Mouse (Mus musculus) forebrain, embryonic 16.5 days (tissue): ENCODE data around the gene Inka1. TPM values are rescaled to one million over a fixed set of nuclear protein-coding genes. Genes with fewer than 3 reads are reported as not detected.

Experiments
- polyA plus RNA-seq: library from polyadenylated mRNA; unstranded; fragments of >200 nt; fragmentation: Nextera tagmentation; extraction: Ambion mirVana; gene quantifications from 2 replicates; pipeline ENCODE4 v1.2.1, GENCODE M21; 2015

Inka1 gene
- polyA plus RNA-seq, 1 experiment from 2014 or later, result 12.8 TPM

Other genes with a start within 250 kb of the Inka1 start
- gene Rbm5, start 214.9 kb downstream of the Inka1 start, polyA plus RNA-seq, result 294 and 303 TPM in 2 replicates
- 115 and 140 TPM in 2 replicates for gene Rbm6, start 112.6 kb downstream of the Inka1 start, polyA plus RNA-seq
- 24.8 and 25.2 TPM in 2 replicates for gene Mon1a, start 97.7 kb downstream of the Inka1 start, polyA plus RNA-seq
- 0.91 and 1.3 TPM in 2 replicates for gene Mst1r, start 79.0 kb downstream of the Inka1 start, polyA plus RNA-seq
- gene Actl11, start 57.4 kb downstream of the Inka1 start, polyA plus RNA-seq, result not detected in 2 replicates
- 117 and 140 TPM in 2 replicates for gene Camkv, start 50.2 kb downstream of the Inka1 start, polyA plus RNA-seq
- gene Traip, start 35.7 kb downstream of the Inka1 start, polyA plus RNA-seq, result 14.2 and 17.1 TPM in 2 replicates
- 3.2 and 3.7 TPM in 2 replicates for gene Uba7, start 10.4 kb downstream of the Inka1 start, polyA plus RNA-seq
- 0.65 and 0.92 TPM in 2 replicates for gene Gm20661, start 2.8 kb downstream of the Inka1 start, polyA plus RNA-seq
- 1.2 TPM in 2 replicates for gene Cdhr4, start 6.6 kb upstream of the Inka1 start, polyA plus RNA-seq
- 0.67 and 1.4 TPM in 2 replicates for gene Gm20662, start 10.5 kb upstream of the Inka1 start, polyA plus RNA-seq
- 110 and 116 TPM in 2 replicates for gene Ip6k1, start 16.6 kb upstream of the Inka1 start, polyA plus RNA-seq
- gene Gmppb, start 63.4 kb upstream of the Inka1 start, polyA plus RNA-seq, result 19.6 and 21.2 TPM in 2 replicates
- gene Amigo3, start 67.3 kb upstream of the Inka1 start, polyA plus RNA-seq, result 2.5 and 3.4 TPM in 2 replicates
- not detected in 2 replicates for gene Mst1, start 94.6 kb upstream of the Inka1 start, polyA plus RNA-seq
- gene Rnf123, start 97.5 kb upstream of the Inka1 start, polyA plus RNA-seq, result 44.5 and 53.1 TPM in 2 replicates
- 41.3 and 46.2 TPM in 2 replicates for gene Apeh, start 108.7 kb upstream of the Inka1 start, polyA plus RNA-seq
- 7.0 and 8.5 TPM in 2 replicates for gene Bsn, start 204.5 kb upstream of the Inka1 start, polyA plus RNA-seq